8 mouse cellular contexts compared by ENCODE assay signal in the genomic region with DNA sequence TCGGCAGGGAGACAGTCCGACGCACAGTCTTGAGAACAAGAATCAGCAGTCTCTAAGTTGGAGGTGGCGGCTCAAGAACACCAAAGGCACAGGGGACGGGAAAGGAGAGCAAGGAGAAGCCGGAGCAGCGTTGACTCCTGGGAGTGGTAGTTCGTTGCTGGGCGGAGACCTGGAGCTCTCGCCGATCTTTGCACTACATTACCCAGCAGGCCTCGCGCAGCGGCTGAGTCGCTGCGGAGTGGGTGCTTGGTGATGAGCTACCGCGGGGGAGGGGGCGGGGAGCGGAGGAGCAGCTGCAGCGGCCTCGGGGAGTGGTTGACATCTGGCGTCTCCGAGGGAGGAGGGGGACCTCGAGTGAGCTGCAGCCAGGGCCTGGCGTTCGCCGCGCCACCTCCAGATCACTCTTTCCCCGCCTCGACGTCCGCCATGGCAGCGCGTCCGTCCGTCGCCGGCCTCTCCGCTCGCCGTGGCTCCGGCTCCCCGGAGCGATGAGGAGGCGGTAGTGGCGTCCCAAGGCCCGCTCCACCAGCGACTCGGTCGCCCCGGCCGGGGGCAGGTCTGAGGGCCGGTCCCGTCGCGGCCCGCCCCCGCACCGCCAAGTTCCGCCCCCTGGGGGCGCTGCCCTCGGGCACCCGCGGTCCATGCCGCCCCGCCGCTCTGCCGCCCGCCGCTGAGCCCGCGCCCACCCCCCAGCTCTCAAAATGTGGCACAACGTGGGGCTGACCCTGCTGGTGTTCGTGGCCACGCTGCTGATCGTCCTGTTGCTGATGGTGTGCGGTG. TPM values are rescaled to one million over a fixed set of nuclear protein-coding genes. Genes with fewer than 3 reads are reported as not detected.
DNase-seq lines count a peak whose midpoint lies in the region; ATAC-seq and TF ChIP-seq lines count a peak whose summit lies in the region.

A gene (plus strand): TSS at position 307 of the 780 bp plus-strand sequence.

- peak within 1 kb of the TSS; percentile 84 for H3K4me2 ChIP-seq in heart, embryonic 15.5 days
- peak within 1 kb of the TSS; percentile 92 for H3K4me2 ChIP-seq in liver, embryonic 14.5 days (ENCODE audit: low read depth)
- peak within 1 kb of the TSS; percentile 56 for H3K4me2 ChIP-seq in neural tube, embryonic 11.5 days (ENCODE audit: low read depth)
- H3K4me2 ChIP-seq in stomach, postnatal 0 days (replicated peaks; ENCODE audit: low read depth): peak within 1 kb of the TSS; percentile 80

- no peaks in the 10 kb centered on the region for H3K36me3 ChIP-seq in forebrain, embryonic 10.5 days (replicated peaks)
- H3K36me3 ChIP-seq in heart, embryonic 15.5 days: no peaks in the 10 kb centered on the region
- H3K36me3 ChIP-seq in liver, embryonic 14.5 days (replicated peaks; ENCODE audit: control insufficient read depth, insufficient read depth, low read depth): no peaks in the 10 kb centered on the region
- H3K36me3 ChIP-seq in neural tube, embryonic 11.5 days (ENCODE audit: control insufficient read depth, insufficient read depth, low read length): no peaks in the 10 kb centered on the region
- H3K36me3 ChIP-seq in stomach, postnatal 0 days (ENCODE audit: control insufficient read depth, insufficient read depth, low read length): no peaks in the 10 kb centered on the region

- DNase-seq in CD8-positive naive resting alpha-beta T cell, adult 2 months (ENCODE audit: low read depth in 2 of 2, low spot score in 2 of 2): peak; percentile 84 to 87
- DNase-seq in c-Kit-positive CD71-negative TER-119-negative erythroid progenitor cells, embryonic 14.5 days (ENCODE audit: low read depth): peak; percentile 90
- DNase-seq in forebrain, embryonic 10.5 days (ENCODE audit: extremely low spot score, low spot score): peak; percentile 96
- DNase-seq in kidney, postnatal 25 days: peak; percentile 93 to 98
- DNase-seq in liver, embryonic 14.5 days (ENCODE audit: low read depth in 3 of 3, low spot score in 3 of 3): peak; percentile 90 to 93 (median 92)
- peak; percentile 97 for DNase-seq in neural tube, embryonic 11.5 days (ENCODE audit: low spot score)
- DNase-seq in stomach, postnatal 0 days (ENCODE audit: low spot score): peak; percentile 95

- peak; percentile 98 for ATAC-seq in heart, embryonic 15.5 days (replicated peaks; ENCODE audit: insufficient number of reproducible peaks, insufficient read depth, low FRiP score, low read depth)
- ATAC-seq in liver, embryonic 14.5 days (ENCODE audit: insufficient read depth): peak; percentile 97
- peak; percentile 97 for ATAC-seq in neural tube, embryonic 11.5 days (ENCODE audit: insufficient read depth, low FRiP score, low TSS enrichment)
- ATAC-seq in stomach, postnatal 0 days (ENCODE audit: low FRiP score, low TSS enrichment): peak; percentile 94

- no peak for TF ChIP-seq EP300 in liver, embryonic 14.5 days (IDR thresholded peaks at IDR 0.05; ENCODE audit: low read depth)
- TF ChIP-seq EP300 in stomach, postnatal 0 days (optimal IDR thresholded peaks at IDR 0.05): no peak

- no peaks in the 10 kb centered on the region for H3K9me3 ChIP-seq in forebrain, embryonic 10.5 days
- no peaks in the 10 kb centered on the region for H3K9me3 ChIP-seq in heart, embryonic 15.5 days (replicated peaks)
- no peaks in the 10 kb centered on the region for H3K9me3 ChIP-seq in liver, embryonic 14.5 days (ENCODE audit: control insufficient read depth, low read length)
- H3K9me3 ChIP-seq in neural tube, embryonic 11.5 days (ENCODE audit: control insufficient read depth, low read length): no peaks in the 10 kb centered on the region
- H3K9me3 ChIP-seq in stomach, postnatal 0 days (ENCODE audit: control insufficient read depth, low read length): no peaks in the 10 kb centered on the region

- H3K27me3 ChIP-seq in forebrain, embryonic 10.5 days (ENCODE audit: poor library complexity, severe bottlenecking): no peaks in the 10 kb centered on the region
- H3K27me3 ChIP-seq in heart, embryonic 15.5 days: no peaks in the 10 kb centered on the region
- H3K27me3 ChIP-seq in liver, embryonic 14.5 days (ENCODE audit: control insufficient read depth, insufficient read depth, low read length): no peaks in the 10 kb centered on the region
- no peaks in the 10 kb centered on the region for H3K27me3 ChIP-seq in neural tube, embryonic 11.5 days (ENCODE audit: control insufficient read depth, insufficient read depth, low read length)
- no peaks in the 10 kb centered on the region for H3K27me3 ChIP-seq in stomach, postnatal 0 days (ENCODE audit: control insufficient read depth, insufficient read depth, low read length)

- H3K4me1 ChIP-seq in forebrain, embryonic 10.5 days: peaks cover 16% of the 10 kb centered on the region
- peaks cover 4% of the 10 kb centered on the region for H3K4me1 ChIP-seq in heart, embryonic 15.5 days (replicated peaks)
- peaks cover 9% of the 10 kb centered on the region in 2 experiments for H3K4me1 ChIP-seq in liver, embryonic 14.5 days (replicated peaks; ENCODE audit: control insufficient read depth in 2 of 2, insufficient read depth in 2 of 2, low read length in 1 of 2)
- 0 out of 2 replicates have a peak, but pooled peaks cover 2% of the 10 kb centered on the region for H3K4me1 ChIP-seq in neural tube, embryonic 11.5 days (ENCODE audit: control insufficient read depth, insufficient read depth, low read length)
- H3K4me1 ChIP-seq in stomach, postnatal 0 days (replicated peaks; ENCODE audit: control insufficient read depth, insufficient read depth): no peaks in the 10 kb centered on the region

- no peak; the same call in 1 of the 2 replicates for TF ChIP-seq CTCF in liver, embryonic 14.5 days (IDR thresholded peaks at IDR 0.05; ENCODE audit: low read depth)
- TF ChIP-seq CTCF in stomach, postnatal 0 days (IDR thresholded peaks at IDR 0.05; ENCODE audit: low read depth): peak; percentile 47

- peak within 1 kb of the TSS; percentile 89 for H3K9ac ChIP-seq in heart, embryonic 15.5 days
- peak within 1 kb of the TSS; percentile 70 for H3K9ac ChIP-seq in liver, embryonic 14.5 days (replicated peaks)
- H3K9ac ChIP-seq in neural tube, embryonic 11.5 days (ENCODE audit: low read length): peak within 1 kb of the TSS; percentile 67
- peak within 1 kb of the TSS; percentile 90 for H3K9ac ChIP-seq in stomach, postnatal 0 days (ENCODE audit: low read length)

- peak within 1 kb of the TSS; percentile 93 for H3K27ac ChIP-seq in forebrain, embryonic 10.5 days
- peak within 1 kb of the TSS; percentile 93 for H3K27ac ChIP-seq in heart, embryonic 15.5 days
- peak within 1 kb of the TSS; percentile 49 for H3K27ac ChIP-seq in liver, embryonic 14.5 days
- peak within 1 kb of the TSS; percentile 82 for H3K27ac ChIP-seq in neural tube, embryonic 11.5 days (ENCODE audit: low read depth, low read length)
- H3K27ac ChIP-seq in stomach, postnatal 0 days (replicated peaks): peak within 1 kb of the TSS; percentile 93

- H3K4me3 ChIP-seq in forebrain, embryonic 10.5 days: peak within 1 kb of the TSS; percentile 84
- peak within 1 kb of the TSS; percentile 91 for H3K4me3 ChIP-seq in heart, embryonic 15.5 days
- H3K4me3 ChIP-seq in liver, embryonic 14.5 days (ENCODE audit: insufficient read depth in 1 of 2, low read depth in 2 of 2, low read length in 2 of 2): peak within 1 kb of the TSS; percentile 79 to 85
- H3K4me3 ChIP-seq in neural tube, embryonic 11.5 days (ENCODE audit: low read depth, low read length): peak within 1 kb of the TSS; percentile 71
- H3K4me3 ChIP-seq in stomach, postnatal 0 days (ENCODE audit: low read depth, low read length): peak within 1 kb of the TSS; percentile 83

- WGBS in forebrain, embryonic 10.5 days: under 1% methylated on average over 77 of the region's 78 CpGs
- under 1% methylated on average over 77 of the region's 78 CpGs for WGBS in heart, embryonic 15.5 days
- under 1% methylated on average over 65 of the region's 78 CpGs for WGBS in liver, embryonic 14.5 days (ENCODE audit: insufficient replicate concordance)
- WGBS in neural tube, embryonic 11.5 days: under 1% methylated on average over 61 of the region's 78 CpGs
- WGBS in stomach, postnatal 0 days: 0% methylated on average over 59 of the region's 78 CpGs

RNA-seq across cellular contexts. Expression of the gene that starts here (rescaled TPM):
- polyA plus RNA-seq in forebrain, embryonic 10.5 days (2016; fragmentation: Nextera tagmentation; extraction: Ambion mirVana): 9.8 and 9.9 TPM in 2 replicates
- polyA plus RNA-seq in heart, embryonic 15.5 days (2015; fragmentation: Nextera tagmentation; extraction: Ambion mirVana): 9.6 and 10.8 TPM in 2 replicates
- 2.2 and 3.1 TPM in 2 replicates for polyA plus RNA-seq in liver, embryonic 14.5 days (2012; rRNA removed)
- 3.8 and 4.3 TPM in 2 replicates for polyA plus RNA-seq in liver, embryonic 14.5 days (2014; fragmentation: Nextera tagmentation; extraction: Ambion mirVana)
- 17.8 and 19.4 TPM in 2 replicates for polyA plus RNA-seq in neural tube, embryonic 11.5 days (2014; fragmentation: Nextera tagmentation; extraction: Ambion mirVana)
- polyA plus RNA-seq in stomach, postnatal 0 days (2015; fragmentation: Nextera tagmentation; extraction: Ambion mirVana): 9.0 and 9.4 TPM in 2 replicates

Comparison
In these comparisons a context has a peak if more than half of its experiments do, and no peak if none do; other contexts are left out.
1. Peak in every context shown above with its lines: DNase-seq, ATAC-seq, H3K4me3 ChIP-seq and H3K27ac ChIP-seq.